Mouse (Mus musculus) embryonic facial prominence, embryonic 11.5 days (tissue): ENCODE measurements around the gene Ctsq. TPM values are rescaled to one million over a fixed set of nuclear protein-coding genes. Genes with fewer than 3 reads are reported as not detected.
"Not testable (repeated sequence)": the region's sequence is repeated elsewhere in the genome, so short reads cannot be mapped to it uniquely, and the experiment has no call there.

Experiments used
- ATAC-seq: fragments of 200-750 bp; cut with Nextera tagmentation; replicated peaks from 2 replicates; pipeline ENCODE4 v1.8.0; 2017; ENCODE audit warnings: low read depth; ENCODE audit not compliant: insufficient number of reproducible peaks, low FRiP score, low TSS enrichment
- DNase-seq: peaks from one replicate; pipeline ENCODE4 v3.0.0-alpha.2; 2015; ENCODE audit warnings: low spot score
- H3K27ac ChIP-seq: fragments of 300-500 bp; sonication (generic); replicated peaks from 2 replicates; pipeline ENCODE4 v1.5.1; 2014; ENCODE audit warnings: mild to moderate bottlenecking, low read depth, low read length, control low read depth
- H3K27me3 ChIP-seq: fragments of 300-500 bp; sonication (generic); 2 replicates; pipeline ENCODE4 v1.6.1; 2014; ENCODE audit warnings: mild to moderate bottlenecking, low read length, moderate library complexity, mixed read lengths; ENCODE audit not compliant: control insufficient read depth, insufficient read depth
- H3K36me3 ChIP-seq: fragments of 300-500 bp; sonication (generic); replicated peaks from 2 replicates; pipeline ENCODE4 v1.6.1; 2014; ENCODE audit warnings: low read depth, mild to moderate bottlenecking, low read length, moderate library complexity, mixed read lengths; ENCODE audit not compliant: control insufficient read depth, insufficient read depth
- H3K4me1 ChIP-seq: fragments of 300-500 bp; sonication (generic); 2 replicates; pipeline ENCODE4 v1.6.1; 2014; ENCODE audit warnings: low read length, mixed read lengths; ENCODE audit not compliant: control insufficient read depth, insufficient read depth
- H3K4me2 ChIP-seq: fragments of 300-500 bp; sonication (generic); 2 replicates; pipeline ENCODE4 v1.6.1; 2014; ENCODE audit warnings: low read depth, mild to moderate bottlenecking, control low read depth, low read length, moderate library complexity
- H3K4me3 ChIP-seq: fragments of 300-500 bp; sonication (generic); 2 replicates; pipeline ENCODE4 v1.5.1; 2014; ENCODE audit warnings: low read depth, low read length, control low read depth
- H3K9ac ChIP-seq: fragments of 300-500 bp; sonication (generic); replicated peaks from 2 replicates; pipeline ENCODE4 v1.6.1; 2014; ENCODE audit warnings: mild to moderate bottlenecking, control low read depth, low read length
- H3K9me3 ChIP-seq: fragments of 300-500 bp; sonication (generic); replicated peaks from 2 replicates; pipeline ENCODE4 v1.6.1; 2016; ENCODE audit warnings: mild to moderate bottlenecking, low read length, inconsistent platforms, mixed read lengths; ENCODE audit not compliant: control insufficient read depth
- WGBS: fragments of 180-500 bp; shearing (Covaris S2); extraction: QIAGEN DNeasy Blood & Tissue Kit; methylation state at CpG from one replicate; pipeline ENCODE4 v1.1.7; 2014; 5-methylcytosine and 5-hydroxymethylcytosine counted together
- polyA plus RNA-seq: library from polyadenylated mRNA; unstranded; fragments of >200 nt; fragmentation: Nextera tagmentation; extraction: Ambion mirVana; gene quantifications from 2 replicates; pipeline ENCODE4 v1.2.1, GENCODE M21; 2014

The Ctsq gene
- not detected in 2 replicates for polyA plus RNA-seq

DNA sequence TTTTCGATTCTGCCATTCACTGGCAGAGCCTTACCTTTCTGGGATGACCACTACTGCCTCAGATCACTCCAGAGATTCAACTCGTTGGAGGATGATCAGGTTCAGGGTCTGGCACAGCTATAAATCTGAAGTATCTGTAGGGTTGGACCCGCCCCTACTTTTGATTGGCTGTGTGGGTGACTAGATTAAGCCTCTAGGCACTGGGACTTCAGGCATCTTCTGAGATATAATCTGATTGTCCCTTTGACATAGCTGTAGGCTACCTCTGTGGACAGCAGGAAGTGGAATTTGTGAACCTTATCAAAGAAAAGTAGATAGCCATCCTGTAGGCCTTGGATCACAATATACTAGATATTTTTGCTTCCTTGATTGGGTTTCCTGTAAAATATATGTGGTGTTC lies at the start of gene Ctsq:
Gene Ctsq (minus strand): TSS at position 101 of the 400 bp plus-strand sequence.
- Histone ChIP-seq H3K9me3 (no peaks in the 10 kb centered on the region), H3K4me1 (no peaks in the 10 kb centered on the region), H3K4me3 (no peak within 1 kb of the TSS), H3K27me3 (no peaks in the 10 kb centered on the region), H3K36me3 (no peaks in the 10 kb centered on the region), H3K4me2 (no peak within 1 kb of the TSS), H3K9ac (no peak within 1 kb of the TSS), H3K27ac (no peak within 1 kb of the TSS)
- DNase-seq (no peak), ATAC-seq (no peak)
- 53% methylated on average over 3 of the region's 3 CpGs for WGBS

DNA sequence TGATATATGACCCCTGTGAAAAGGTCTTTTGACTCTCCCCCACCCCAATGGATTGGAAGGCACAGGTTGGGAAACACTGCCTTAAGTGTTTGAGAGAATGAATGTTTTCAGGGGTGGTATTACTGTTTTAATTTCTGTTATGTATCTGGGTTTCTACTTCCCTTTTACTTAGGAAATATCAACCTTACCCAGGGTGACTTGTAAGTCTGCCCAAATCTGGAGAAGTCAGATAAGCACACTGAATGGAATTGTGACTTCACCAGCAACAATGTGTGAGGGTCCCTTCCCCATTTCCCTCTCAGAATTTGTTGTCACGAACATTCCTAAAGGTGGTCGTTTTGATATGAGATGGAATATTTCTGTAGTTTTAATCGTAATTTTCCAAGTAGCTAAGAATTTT lies 17.6 kb downstream of the Ctsq start:
- no peaks in the 10 kb centered on the region for H3K9me3 ChIP-seq
- no peak for DNase-seq
- no peak overlapping the region for H3K9ac ChIP-seq
- H3K36me3 ChIP-seq: no peaks in the 10 kb centered on the region
- H3K4me1 ChIP-seq: no peaks in the 10 kb centered on the region
- no peak overlapping the region for H3K27ac ChIP-seq
- 92% methylated on average over 3 of the region's 3 CpGs for WGBS
- H3K27me3 ChIP-seq: no peaks in the 10 kb centered on the region
- no peak overlapping the region for H3K4me2 ChIP-seq
- no peak overlapping the region for H3K4me3 ChIP-seq
- ATAC-seq: no peak

GRCm38 (mm10) chr13:61021844-61022243 lies 18.6 kb downstream of the Ctsq start:
- Histone ChIP-seq H3K4me1 (no peaks in the 10 kb centered on the region), H3K27ac (no peak overlapping the region), H3K36me3 (no peaks in the 10 kb centered on the region), H3K9me3 (no peaks in the 10 kb centered on the region), H3K9ac (no peak overlapping the region), H3K4me3 (no peak overlapping the region), H3K27me3 (no peaks in the 10 kb centered on the region), H3K4me2 (no peak overlapping the region)
- ATAC-seq (no peak), DNase-seq (no peak)
- WGBS: 78% methylated on average over 4 of the region's 6 CpGs

GRCm38 (mm10) chr13:61010171-61010570 lies 30.3 kb downstream of the Ctsq start:
- Histone ChIP-seq H3K27me3 (no peaks in the 10 kb centered on the region), H3K9me3 (peaks cover 4% of the 10 kb centered on the region), H3K27ac (no peak overlapping the region), H3K36me3 (no peaks in the 10 kb centered on the region), H3K4me1 (no peaks in the 10 kb centered on the region), H3K4me3 (no peak overlapping the region), H3K9ac (no peak overlapping the region), H3K4me2 (no peak overlapping the region)
- ATAC-seq (no peak), DNase-seq (no peak)
- WGBS: 85% methylated on average over 4 of the region's 4 CpGs

DNA sequence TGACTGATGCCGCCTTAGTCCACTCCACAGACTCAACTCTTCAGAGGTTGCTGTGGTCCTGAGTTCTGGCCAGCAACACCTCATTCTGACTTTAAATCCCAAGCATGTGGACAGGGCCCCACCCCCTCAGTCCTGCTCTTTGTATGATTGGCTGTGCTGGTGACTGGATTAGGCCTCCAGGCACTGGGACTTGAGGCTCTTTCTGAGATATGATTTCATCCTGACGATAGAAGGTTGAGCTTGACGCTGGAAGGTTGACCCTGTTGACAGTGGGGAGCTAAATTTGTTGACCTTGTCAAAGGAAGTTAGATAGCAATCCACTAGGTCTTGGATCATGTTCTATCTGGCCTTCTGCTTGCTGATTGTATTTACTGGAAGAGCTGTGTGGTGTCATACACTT lies 34.6 kb downstream of the Ctsq start, which contains the start of gene Ctsj:
Gene Ctsj (minus strand): TSS at position 101 of the 400 bp plus-strand sequence.
- H3K4me3 ChIP-seq: no peak within 1 kb of the TSS
- no peaks in the 10 kb centered on the region for H3K36me3 ChIP-seq
- H3K9me3 ChIP-seq: no peaks in the 10 kb centered on the region; the same call in 1 of the 2 replicates
- no peaks in the 10 kb centered on the region for H3K27me3 ChIP-seq
- WGBS: 83% methylated on average over 3 of the region's 3 CpGs
- no peak within 1 kb of the TSS for H3K4me2 ChIP-seq
- H3K9ac ChIP-seq: no peak within 1 kb of the TSS
- ATAC-seq (no peak), DNase-seq (no peak)
- no peaks in the 10 kb centered on the region for H3K4me1 ChIP-seq
- H3K27ac ChIP-seq: no peak within 1 kb of the TSS

GRCm38 (mm10) chr13:60997600-60997999 lies 42.8 kb downstream of the Ctsq start:
- H3K36me3 ChIP-seq: no peaks in the 10 kb centered on the region
- H3K4me1 ChIP-seq: no peaks in the 10 kb centered on the region
- H3K4me3 ChIP-seq: no peak overlapping the region
- 65% methylated on average over 2 of the region's 2 CpGs for WGBS
- DNase-seq (no peak), ATAC-seq (no peak)
- 0 out of 2 replicates have a peak, but pooled peaks cover 5% of the 10 kb centered on the region for H3K9me3 ChIP-seq
- no peak overlapping the region for H3K4me2 ChIP-seq
- H3K9ac ChIP-seq: no peak overlapping the region
- H3K27ac ChIP-seq: no peak overlapping the region
- H3K27me3 ChIP-seq: no peaks in the 10 kb centered on the region

DNA sequence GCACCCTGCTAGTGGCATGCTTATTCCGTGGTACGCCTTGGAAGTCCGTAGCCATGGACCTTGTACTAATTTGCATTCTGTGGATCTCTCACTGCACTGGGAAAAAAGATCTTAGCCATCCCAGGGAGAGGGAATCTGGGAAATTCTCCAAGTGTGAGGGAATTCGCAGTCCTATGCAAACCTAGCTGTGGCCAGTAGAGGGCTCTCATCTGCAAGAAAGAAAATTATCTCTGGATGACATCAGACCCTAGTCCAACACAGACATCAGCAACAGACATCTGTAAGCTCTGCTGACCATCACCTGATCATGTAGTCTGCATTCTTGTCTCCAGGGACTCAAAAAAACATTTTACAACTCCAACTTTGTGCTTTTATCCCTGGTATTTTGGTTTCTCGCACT lies 53.5 kb downstream of the Ctsq start:
- H3K4me2 ChIP-seq, H3K9me3 ChIP-seq, H3K4me3 ChIP-seq, H3K27ac ChIP-seq, H3K36me3 ChIP-seq, H3K9ac ChIP-seq, ATAC-seq, H3K4me1 ChIP-seq, DNase-seq, H3K27me3 ChIP-seq: not testable (repeated sequence)
- WGBS: 56% methylated on average over 4 of the region's 5 CpGs
